Mouse (Mus musculus) forelimb bud, embryonic 11.5 days (tissue): ENCODE results near the gene Cdyl2.

Experiments used
- DNase-seq: peaks from one replicate; pipeline ENCODE4 v3.0.0-alpha.2; 2012; ENCODE audit warnings: low read depth, low spot score

Gene Cdyl2

GRCm38 (mm10) chr8:116538763-116539162 is 194.0 kb downstream of the Cdyl2 start:
- no peak for DNase-seq

GRCm38 (mm10) chr8:116536786-116537185 is 196.0 kb downstream of the Cdyl2 start:
- no peak for DNase-seq

- DNase-seq, result no peak
Observed at GRCm38 (mm10) chr8:116533081-116533480, 199.7 kb downstream of the Cdyl2 start.

GRCm38 (mm10) chr8:116528736-116529135 is 204.1 kb downstream of the Cdyl2 start:
- no peak for DNase-seq

- no peak for DNase-seq
Observed at GRCm38 (mm10) chr8:116524915-116525314, 207.9 kb downstream of the Cdyl2 start.
